Mouse (Mus musculus) c-Kit-negative CD71-positive TER-119-positive erythroid progenitor cells, embryonic 14.5 days (primary cell): ENCODE results near the gene BC049762.

Experiments used
- DNase-seq: peaks from one replicate; pipeline ENCODE4 v3.0.0-alpha.2; 2013; ENCODE audit warnings: low read depth, low spot score

BC049762 gene

DNA sequence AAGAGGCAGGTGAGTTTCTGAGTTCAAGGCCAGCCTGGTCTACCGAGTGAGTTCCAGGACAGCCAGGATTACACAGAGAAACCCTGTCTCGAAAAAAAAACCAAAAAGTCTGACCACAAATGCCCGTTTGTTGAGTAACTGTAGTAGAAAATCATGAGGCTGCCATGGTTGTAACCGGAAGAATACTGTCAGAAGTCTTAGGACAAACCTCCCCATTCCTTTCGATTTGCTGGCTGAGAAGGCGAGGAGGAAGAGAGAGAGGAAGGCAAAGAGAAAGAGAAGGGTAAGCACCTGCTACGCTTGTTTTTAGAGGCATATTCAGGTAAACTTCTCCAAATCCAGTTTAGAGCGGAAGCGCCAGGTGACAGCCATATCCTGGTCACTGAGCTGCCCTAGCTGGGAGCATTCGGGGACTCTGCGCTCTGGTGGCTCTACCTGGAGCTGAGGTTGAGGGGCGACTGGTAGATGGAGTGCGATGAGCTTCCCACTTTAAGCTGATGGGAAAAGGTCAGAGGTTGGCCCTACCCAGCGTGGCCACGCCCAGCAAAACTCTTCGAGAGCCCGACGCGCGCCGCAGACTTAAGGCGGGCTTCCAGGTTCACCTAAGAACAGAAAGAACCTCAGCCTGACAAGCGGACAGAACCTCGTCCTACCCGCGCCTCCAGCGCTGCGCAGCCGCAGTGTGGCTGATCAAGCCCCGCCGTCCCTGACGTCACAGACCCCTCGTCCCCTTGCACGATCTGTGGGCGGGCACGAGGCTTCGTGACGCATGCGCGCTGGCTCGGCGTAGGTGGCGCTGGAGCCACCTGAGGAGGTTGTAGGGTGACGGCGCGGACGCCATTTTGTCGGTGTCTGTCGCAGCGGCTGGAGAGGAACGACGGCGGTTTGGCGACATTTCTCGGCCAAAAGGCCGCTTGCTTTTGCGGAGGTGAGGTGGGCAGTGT lies at the start of gene BC049762:
BC049762 (minus strand) TSS at position 705 of the 944 bp plus-strand sequence.
- peak; percentile 98 for DNase-seq

DNA sequence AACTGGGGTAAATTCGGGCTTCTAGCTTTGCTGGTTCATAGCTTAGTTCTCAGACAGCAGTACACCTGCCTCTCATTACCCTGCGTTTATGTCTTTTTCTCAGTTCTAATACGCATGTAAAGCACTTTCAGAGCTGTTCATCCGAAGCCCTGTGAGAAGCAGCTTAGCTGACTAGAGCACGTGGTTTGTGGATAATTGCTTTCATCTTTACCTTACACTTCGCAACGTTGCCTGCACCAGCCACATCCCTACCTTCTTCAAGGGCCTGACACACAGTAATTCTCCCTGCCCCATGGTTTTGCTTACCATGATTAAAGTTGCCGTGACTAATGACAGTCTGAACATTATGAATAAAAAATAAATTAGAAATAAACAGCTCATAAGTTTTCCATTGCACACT lies 49.0 kb upstream of the BC049762 start:
- no peak for DNase-seq

DNA sequence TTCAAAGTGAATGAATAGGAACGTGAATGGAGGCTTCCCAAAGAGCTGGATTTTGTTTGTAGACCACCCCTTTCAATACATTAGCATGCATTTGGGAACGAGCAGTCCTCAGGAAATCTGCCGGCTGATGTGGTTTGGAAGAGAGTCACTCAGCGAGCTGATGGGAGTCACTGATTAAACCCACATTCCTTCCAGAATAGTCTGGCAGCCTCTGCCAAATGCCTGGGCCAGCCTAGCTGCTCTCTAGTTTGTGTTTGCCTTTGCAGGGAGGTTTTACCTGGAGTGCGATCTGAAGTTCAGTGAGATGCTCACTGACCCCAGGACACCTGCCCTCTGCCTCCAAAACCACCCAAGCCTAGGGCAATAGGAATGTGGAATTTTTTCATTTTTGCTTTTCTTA lies 45.5 kb upstream of the BC049762 start:
- DNase-seq: no peak

DNA sequence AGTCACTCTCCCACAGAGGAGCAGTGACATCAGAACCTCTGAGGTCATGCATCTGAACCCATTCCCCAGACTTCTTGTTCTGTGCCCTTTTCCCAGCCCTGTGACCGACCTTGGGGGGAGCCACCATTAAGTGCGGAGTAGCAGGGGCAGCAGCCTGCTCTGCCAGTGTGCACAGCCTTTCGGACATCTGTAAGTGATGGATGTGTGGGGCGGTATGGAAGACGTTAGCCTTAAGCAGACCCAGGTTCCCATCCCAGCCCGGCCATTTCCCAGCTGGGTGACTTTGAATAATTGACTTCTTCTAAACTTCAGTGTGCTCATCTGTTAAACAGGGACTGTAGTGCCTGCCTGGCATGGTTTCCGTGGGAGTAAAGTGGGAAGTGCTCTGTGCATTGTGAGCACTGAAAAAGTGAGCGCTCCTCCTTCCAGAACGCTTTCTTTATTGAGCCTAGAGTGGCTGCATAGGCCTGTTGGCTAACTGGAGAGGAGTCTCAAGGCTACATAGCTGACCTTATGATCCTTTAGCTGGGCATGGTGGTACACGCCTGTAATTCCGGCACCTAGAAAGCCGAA lies 41.2 kb upstream of the BC049762 start:
- no peak for DNase-seq

DNA sequence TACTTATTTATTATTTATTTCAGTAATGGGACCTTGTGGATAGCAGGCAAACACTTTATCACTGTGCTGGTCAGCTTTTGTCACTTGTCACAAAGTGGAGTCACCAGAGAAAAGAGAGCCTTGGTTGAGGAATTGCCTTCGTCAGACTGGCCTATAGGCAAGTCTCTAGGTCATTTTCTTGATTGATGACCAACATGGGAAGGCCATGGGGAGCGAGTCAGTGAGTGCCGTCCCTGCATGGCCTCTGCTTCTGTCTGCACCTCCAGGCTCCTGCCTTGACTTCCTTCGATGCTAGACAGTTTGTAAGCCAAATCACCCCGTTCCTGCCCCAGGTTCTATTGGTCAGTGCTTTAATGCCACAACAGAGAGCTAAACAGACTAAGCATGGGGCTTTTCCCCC lies 39.5 kb upstream of the BC049762 start:
- DNase-seq: no peak

DNA sequence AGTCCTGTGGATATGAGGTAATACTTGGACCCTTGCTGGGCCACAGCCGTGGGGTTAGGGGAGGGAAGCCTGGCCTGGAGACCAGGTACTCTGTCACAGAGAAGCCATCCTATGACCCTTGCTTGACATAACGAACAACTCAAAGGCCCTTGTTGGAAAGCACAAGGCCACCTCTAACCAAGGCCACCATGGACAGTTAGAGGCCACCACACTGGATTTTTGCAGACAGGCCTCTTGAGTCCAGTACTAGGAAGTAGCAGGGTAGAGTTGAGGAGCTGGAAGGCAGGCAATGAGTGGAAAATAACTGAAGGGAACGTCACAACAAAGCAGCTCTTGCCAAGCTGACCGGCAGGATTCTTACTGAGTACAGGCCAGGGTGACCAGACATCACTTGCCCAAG lies 35.8 kb upstream of the BC049762 start:
- DNase-seq: no peak

DNA sequence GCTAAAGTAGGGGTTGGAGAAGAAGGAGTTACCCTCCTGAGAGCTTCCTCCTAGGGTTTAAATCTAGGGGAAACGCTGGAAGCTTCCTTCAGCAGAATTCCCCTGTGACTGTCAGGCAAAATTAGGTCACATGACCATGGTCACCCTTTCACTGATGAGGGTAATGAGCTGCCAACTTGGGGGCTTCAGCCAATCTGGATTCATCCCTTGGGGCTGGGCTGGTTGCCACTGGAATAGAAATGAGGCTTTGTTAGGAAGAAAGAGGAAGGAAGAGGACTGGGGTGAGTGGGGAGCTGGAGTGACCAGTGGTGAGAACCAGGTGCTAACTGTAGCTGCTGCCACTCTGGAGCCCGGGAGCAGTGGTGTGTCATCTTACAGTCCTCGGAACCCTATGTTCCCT lies 32.9 kb upstream of the BC049762 start:
- DNase-seq: no peak

DNA sequence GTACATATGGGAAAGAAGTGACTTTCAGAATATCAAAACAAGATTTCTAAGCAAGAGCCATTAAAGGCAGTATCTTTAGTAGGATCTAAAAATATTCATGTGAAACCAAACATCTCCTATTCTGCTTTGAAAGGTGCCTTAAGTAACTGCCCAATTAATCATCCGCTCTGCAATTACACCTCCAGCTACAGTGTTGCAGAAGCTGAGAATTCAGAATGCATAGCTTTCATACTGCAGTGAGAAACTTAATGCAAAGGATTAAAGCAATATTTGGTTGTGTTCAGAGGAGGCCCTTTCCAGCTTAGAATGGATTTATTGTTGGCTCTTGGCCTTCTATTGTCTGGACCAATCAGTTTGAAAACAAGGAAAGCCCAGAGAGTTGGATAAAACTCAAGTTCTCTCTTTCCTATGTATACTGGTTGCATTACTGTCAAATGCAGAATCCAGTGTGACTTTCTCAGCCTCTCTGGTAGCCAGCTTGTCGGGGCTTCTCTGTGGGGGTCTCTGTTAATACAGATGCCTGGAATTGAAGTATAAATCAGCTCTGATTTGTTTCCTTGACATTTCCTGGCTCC lies 31.2 kb upstream of the BC049762 start:
- DNase-seq: no peak

DNA sequence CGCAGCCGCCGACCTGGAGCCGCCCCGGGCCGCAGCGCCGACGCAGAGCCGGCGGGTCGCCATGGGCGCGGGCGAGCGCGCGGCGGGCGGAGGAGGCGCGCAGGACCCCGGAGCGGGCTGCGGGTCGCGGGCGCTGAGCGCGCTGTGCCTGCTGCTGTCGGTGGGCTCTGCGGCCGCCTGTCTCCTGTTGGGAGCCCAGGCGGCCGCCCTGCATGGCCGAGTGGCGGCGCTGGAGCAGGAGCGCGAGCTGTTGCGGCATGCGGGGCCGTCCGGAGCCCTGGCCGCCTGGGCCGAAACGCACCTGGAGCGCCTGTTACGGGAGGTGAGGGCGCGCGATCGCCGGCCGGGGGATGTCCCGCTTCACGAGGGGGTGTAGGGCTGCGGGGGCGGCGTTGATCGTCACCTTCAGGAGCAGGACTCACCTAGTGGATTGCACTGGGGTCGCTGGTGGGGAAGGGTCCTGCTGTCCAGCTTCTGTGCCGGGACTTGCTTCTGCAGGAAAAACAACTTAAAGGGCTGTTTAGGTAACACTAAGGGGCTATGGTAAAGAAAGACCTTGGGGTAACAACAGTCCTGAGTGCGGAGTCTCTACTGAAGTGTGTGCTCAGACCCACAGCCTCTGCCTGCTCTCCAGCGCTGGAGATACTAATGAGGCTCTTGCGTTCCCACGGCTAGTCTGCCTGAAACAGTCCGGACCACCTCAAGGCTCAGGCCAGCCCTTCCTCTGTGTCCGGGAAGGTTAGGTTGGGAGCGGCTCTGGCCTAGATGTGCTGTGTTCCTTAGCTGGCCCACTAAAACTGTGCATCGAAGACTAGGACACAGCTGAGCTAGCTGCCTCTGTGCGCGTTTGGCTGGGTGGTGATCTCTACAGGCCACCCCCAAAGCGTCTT lies 27.5 kb upstream of the BC049762 start:
- no peak for DNase-seq

DNA sequence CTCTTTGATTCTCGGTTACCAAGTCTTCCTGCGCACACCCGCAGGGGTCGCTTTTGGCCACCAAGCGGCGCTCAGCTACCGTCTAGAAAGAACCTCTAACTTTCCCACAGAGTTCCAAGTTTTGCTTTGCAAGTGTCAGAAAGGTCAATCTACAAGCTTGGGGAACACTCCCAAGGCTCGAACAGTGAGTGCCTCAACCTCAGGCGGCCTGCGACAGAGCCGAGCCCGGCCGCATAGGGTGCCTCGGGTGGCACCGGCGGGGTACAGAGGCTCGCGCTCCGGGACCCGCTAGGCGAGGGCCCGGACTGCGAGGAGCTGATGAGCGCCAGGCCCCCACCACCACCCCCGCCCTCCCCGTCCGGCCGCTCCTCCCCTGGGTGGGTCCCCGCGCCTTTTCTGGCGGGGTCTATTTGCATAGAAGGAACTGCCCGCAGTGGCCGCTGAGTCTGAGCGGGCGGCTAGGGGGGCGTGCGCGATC lies 26.8 kb upstream of the BC049762 start, which contains the start of gene Col23a1:
Col23a1 (plus strand) TSS at position 357 of the 478 bp plus-strand sequence.
- DNase-seq: no peak

DNA sequence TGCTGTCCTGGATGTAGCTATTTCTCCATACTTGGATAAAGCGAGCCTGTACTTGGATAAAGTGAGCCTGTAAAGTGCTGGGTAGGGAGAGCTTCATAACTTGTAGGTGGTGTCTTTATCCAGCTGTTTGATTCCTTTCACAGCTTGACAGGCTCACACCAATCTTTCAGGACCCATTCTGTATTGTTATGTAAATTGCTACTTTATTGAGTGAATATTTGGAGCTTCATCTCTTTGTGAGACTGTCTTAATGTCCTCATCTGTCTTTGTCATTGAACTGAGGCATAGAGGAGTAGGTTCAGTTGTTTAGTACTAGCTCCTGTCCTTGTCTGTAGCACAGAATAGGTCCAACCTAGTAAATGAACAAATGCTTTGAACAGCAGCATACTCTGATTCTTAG lies 11.6 kb upstream of the BC049762 start:
- no peak for DNase-seq

DNA sequence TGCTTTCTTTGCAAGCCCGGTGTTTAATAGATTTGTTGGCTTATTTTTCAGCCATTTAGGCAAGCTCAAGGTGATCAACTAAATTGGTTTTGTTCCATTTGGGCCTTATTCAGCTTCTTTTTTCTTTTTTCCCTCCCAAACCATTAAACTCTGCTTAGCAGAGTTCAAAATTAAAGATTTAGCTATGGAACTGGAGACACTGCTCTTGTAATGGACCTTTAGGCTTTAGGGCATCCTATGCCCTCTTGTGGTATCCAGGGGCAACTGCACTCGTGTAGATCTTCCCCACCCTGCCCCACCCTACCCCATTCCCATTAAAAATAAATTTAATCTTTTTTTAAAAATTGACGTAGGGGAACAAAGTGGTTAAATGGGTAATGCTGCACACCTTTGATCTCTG lies 2.5 kb upstream of the BC049762 start:
- peak; percentile 46 for DNase-seq

DNA sequence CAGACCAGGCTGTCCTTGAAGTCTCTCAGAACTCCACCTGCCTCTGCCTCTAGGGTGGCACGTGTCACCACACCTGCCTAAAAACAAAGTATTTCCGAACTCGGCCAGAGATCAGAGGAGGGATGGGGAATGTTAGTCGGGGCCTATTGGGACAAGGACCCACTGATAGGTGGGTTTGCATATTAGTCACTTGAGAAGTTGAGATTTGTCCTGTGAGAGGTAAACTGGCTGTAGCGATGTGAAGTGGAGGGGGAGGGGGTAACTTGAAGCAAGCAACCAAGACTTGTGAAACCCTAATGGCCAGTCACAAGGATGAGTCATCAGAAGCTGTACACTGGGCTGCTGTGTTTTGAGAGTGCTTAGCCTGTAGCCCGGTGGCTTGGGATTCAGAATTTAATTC lies 1.5 kb upstream of the BC049762 start:
- DNase-seq: peak; percentile 45

DNA sequence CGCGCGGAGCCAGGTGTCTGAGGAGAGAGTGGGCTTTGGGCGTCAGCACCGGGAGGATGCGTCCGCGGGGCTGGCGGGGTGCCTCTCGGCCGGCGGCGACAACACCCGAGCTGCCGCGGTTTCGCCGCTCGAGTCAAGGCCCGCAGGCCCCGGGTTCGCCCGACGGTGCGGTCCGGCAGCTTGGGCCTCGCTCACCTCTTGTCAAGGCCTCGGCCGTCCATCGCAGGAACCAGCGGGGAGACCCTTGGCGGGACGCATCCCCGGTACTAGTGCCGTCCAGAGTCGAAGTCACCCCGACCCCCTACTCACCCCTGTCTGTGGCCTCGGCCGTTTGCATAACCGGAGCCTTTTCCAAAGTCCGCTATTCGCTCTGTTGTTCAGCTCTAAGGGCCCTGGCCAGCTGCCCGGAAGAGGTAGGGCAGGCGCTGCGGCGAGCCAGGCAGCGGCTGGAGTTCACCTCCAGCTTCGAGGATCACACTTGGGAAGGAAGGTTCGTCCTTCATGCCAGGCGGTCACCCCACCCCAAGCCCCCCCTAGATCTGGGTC lies 513 bp upstream of the BC049762 start:
- no peak for DNase-seq

DNA sequence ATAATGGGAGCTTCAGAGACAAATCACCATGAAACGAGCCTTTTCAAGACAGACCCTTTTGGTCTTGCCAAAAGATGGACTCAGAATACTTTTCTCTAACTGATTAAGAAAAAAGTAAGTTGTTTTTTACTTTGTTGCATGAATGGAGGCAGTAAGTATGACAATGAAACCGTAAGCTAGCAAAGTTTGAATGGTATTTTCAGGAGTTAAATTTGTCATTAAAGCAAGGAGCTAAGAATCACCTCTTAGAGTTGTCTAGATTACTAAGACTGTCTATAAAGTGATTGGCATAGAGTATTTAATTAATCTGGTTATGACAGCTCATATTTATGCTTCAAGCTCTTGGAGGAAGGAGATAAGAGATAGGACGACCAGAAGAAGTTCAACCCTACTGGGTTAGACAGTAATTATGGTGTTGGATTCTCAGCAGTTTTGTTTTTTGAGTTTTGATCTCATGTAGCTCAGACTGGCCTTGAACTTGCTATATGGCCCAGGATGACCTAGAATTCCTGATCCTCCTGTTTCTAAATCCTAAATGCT lies 1.1 kb downstream of the BC049762 start, which contains the start of gene Clk4:
Clk4 (plus strand) TSS at position 51 of the 540 bp plus-strand sequence.
- peak; percentile 4 for DNase-seq

DNA sequence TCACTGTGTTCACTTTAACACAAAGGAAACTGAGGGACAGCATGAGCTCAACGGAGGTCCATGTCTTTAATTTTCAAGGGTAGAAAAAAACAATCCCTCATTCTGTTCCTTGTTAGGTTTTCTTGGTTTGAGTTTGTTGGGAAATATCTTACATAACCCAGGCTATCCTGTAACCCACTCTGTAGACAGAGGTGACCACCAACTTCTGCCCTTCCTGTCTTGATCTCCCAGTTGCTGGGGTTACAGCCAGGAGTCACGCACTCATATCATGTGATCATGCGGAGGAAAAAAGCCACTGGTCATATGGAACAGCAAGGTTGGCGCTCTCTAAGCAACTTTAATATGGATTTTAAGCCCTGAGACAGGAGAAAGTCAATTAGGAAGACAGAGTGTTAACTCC lies 5.8 kb downstream of the BC049762 start:
- no peak for DNase-seq

DNA sequence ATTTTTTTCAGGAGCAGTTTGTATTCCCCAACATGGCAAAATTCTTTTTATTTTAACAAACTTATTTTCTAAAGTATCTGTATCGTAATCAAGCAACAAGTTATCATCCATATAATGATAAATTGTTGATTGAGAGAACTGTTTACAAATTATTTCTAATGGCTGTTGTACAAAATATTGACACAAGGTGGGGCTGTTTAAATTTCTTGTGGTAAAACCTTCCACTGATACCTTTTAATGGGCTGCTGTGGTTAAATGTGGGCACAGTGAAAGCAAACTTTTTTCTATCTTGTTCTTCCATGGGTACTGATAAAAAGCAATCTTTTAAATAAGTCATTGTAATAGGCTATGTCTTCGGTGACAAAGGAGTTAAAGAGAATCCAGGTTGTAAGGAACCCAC lies 19.9 kb downstream of the BC049762 start:
- no peak for DNase-seq

DNA sequence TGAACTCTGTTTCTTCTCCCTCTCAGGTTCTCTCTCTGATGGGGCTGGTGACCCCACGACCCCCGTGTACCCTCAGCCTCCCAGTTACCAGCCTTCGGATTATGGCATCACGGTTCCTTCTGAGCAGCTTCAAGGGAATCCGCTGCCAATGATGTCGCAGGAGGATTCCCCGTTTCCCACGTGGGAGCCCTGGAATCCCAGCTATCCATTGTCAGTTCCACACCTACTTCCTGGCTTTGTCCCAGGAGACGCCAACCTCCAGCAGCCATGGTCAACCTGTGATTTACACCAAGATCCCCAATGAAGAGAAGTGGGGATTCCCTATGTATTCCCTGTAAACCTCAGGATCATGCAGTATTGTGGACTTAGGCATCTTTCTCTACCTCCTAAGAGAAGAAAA lies 28.2 kb downstream of the BC049762 start:
- DNase-seq: no peak

DNA sequence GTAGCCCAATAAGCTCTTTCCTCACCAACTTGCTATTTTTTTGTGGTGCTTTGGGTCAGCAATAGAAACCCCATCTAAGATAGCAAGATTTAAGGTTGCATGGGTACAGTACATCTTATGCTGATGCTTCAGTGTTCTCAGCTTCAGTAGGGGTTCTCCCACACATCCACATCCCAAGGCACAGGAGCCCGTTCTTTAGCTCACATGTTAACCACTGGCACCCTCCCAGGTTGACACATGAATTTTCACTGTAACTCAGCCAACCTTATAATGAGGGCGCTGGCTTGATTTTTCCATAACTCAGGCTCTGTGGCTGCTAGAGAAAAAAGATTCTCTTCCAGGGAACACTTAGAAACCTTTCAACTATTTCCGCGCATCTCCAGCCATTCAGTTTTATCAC lies 35.7 kb downstream of the BC049762 start:
- DNase-seq: no peak

DNA sequence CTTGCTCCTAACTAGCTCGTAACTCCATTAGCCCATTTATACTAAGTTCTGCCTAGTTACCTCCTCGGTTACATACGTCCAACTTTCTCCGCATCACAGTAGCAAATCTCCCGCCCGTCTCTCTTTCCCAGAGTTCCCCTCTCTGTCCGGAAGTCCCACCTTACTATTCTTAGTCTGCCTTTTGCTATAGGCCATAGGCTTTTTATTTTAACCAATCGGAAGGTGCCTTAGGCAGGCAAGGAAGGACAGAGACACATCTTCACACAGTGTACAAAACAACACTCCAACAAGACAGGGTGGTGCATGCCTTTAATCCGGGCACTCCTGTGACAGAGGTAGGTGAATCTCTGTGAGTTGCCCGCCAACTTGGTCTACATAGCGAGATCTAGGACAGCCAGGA lies 42.5 kb downstream of the BC049762 start, which contains the start of gene Gm12569:
Gm12569 (plus strand) TSS at position 166 of the 400 bp plus-strand sequence.
- DNase-seq: no peak
